Mouse (Mus musculus) hindlimb bud, embryonic 11.5 days (tissue): ENCODE measurements at regions not wholly inside any gene's neighbourhood (a gene's known extent, or its start where the extent isn't known, plus 50 kb on each side); places are given as distances from the start of the nearest gene placed in this dataset.

Experiments
- DNase-seq: peaks from one replicate; pipeline ENCODE4 v3.0.0-alpha.2; 2012; ENCODE audit warnings: low read depth, low spot score; ENCODE audit errors: extremely low spot score

- DNase-seq = no peak
These were observed 57.6 kb upstream of the Myb start for GRCm38 (mm10) chr10:21218431-21218830.

GRCm38 (mm10) chr10:21220795-21221194, 60.0 kb upstream of the Myb start:
- no peak for DNase-seq

GRCm38 (mm10) chr10:21221290-21221926, 60.6 kb upstream of the Myb start:
- no peak for DNase-seq

- DNase-seq = no peak
These were observed 61.6 kb upstream of the Myb start for GRCm38 (mm10) chr10:21222104-21223034.

- DNase-seq = no peak
These were observed 62.5 kb upstream of the Myb start for GRCm38 (mm10) chr10:21223104-21223910.

- DNase-seq = no peak
These were observed 63.4 kb upstream of the Myb start for GRCm38 (mm10) chr10:21224229-21224628.

- no peak for DNase-seq
These were observed 65.4 kb upstream of the Myb start for GRCm38 (mm10) chr10:21226210-21226609.

- no peak for DNase-seq
These were observed 67.0 kb upstream of the Myb start for GRCm38 (mm10) chr10:21227764-21228163.

- no peak for DNase-seq
These were observed 67.2 kb upstream of the Hbs1l start for GRCm38 (mm10) chr10:21228557-21228956.

GRCm38 (mm10) chr10:21235172-21235571, 60.6 kb upstream of the Hbs1l start:
- DNase-seq = peak; percentile 30

- no peak for DNase-seq
These were observed 58.8 kb upstream of the Hbs1l start for GRCm38 (mm10) chr10:21237000-21237399.

GRCm38 (mm10) chr10:21239451-21239850, 56.3 kb upstream of the Hbs1l start:
- DNase-seq = no peak

- no peak for DNase-seq
These were observed 54.1 kb upstream of the Hbs1l start for GRCm38 (mm10) chr10:21241557-21242222.

GRCm38 (mm10) chr10:21242471-21243231, 53.1 kb upstream of the Hbs1l start:
- DNase-seq = no peak

GRCm38 (mm10) chr10:21244849-21245453, 50.8 kb upstream of the Hbs1l start:
- DNase-seq = no peak

GRCm38 (mm10) chr10:21245558-21245957, 50.2 kb upstream of the Hbs1l start:
- no peak for DNase-seq
